Comparison of ENCODE assay signal across 10 mouse cellular contexts in the genomic region with DNA sequence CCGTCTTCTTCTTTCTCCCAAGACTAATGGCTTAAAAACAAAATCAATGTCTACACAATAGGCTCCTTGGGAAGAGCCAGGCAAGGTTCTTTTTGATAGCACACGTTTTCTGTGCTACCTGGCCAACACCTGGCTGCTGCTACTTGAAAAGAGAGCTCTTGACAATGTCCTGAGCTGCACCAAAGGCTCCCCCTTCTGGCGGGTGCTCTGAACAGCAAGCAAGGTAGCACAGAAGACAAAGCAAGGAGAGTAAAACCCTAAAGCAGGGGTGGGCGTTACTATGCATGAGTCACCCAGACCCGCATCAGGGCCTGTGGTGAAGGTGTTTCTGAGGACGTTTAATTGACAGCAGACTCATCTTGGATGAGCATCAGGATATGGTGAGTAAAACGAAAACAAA. TPM values are rescaled to one million over a fixed set of nuclear protein-coding genes. Genes with fewer than 3 reads are reported as not detected.
DNase-seq lines count a peak whose midpoint lies in the region; ATAC-seq and TF ChIP-seq lines count a peak whose summit lies in the region.
"Had no signal": no experiment of that assay in that cellular context is flagged by ENCODE, and none has a peak within 500 bp of the region (broad histone marks: within the 10 kb centered on the region; RNA-seq: fewer than 3 reads in every experiment).

No protein-coding gene starts in this region.

- H3K9me3 ChIP-seq in forebrain, postnatal 0 days (ENCODE audit: low read length), result no peaks in the 10 kb centered on the region
- H3K9me3 ChIP-seq in forebrain, embryonic 15.5 days, result no peaks in the 10 kb centered on the region
- H3K9me3 ChIP-seq in midbrain, postnatal 0 days (ENCODE audit: low read length), result no peaks in the 10 kb centered on the region
- H3K9me3 ChIP-seq in midbrain, embryonic 11.5 days (ENCODE audit: control insufficient read depth, low read length), result no peaks in the 10 kb centered on the region
- H3K9me3 ChIP-seq in limb, embryonic 11.5 days (ENCODE audit: control insufficient read depth, low read length), result no peaks in the 10 kb centered on the region
- H3K9me3 ChIP-seq: neural tube, embryonic 12.5 days had no signal

- DNase-seq in forebrain, postnatal 0 days, result no peak
- DNase-seq in midbrain, postnatal 0 days (ENCODE audit: low spot score), result no peak
- DNase-seq in midbrain, embryonic 11.5 days (ENCODE audit: low spot score, missing footprints), result no peak
- DNase-seq in limb, embryonic 11.5 days (ENCODE audit: low spot score), result peak; percentile 56
- DNase-seq in thymus, postnatal 0 days (ENCODE audit: low spot score), result peak; percentile 52
- no peak for DNase-seq in urinary bladder, postnatal 36 days (ENCODE audit: low spot score in 2 of 2)

- 48% methylated on average over 7 of the region's 7 CpGs for WGBS in forebrain, postnatal 0 days
- 44% methylated on average over 7 of the region's 7 CpGs for WGBS in forebrain, embryonic 15.5 days
- 41% methylated on average over 7 of the region's 7 CpGs for WGBS in midbrain, postnatal 0 days
- WGBS in midbrain, embryonic 11.5 days, result 47% methylated on average over 7 of the region's 7 CpGs
- 53% methylated on average over 7 of the region's 7 CpGs for WGBS in bone marrow, adult 2 months
- 42% methylated on average over 7 of the region's 7 CpGs for WGBS in limb, embryonic 11.5 days

- no peak overlapping the region for H3K9ac ChIP-seq in forebrain, postnatal 0 days
- no peak overlapping the region for H3K9ac ChIP-seq in forebrain, embryonic 15.5 days (replicated peaks)
- H3K9ac ChIP-seq in midbrain, postnatal 0 days (replicated peaks; ENCODE audit: low read length, poor library complexity, severe bottlenecking), result no peak overlapping the region
- no peak overlapping the region for H3K9ac ChIP-seq in midbrain, embryonic 11.5 days (ENCODE audit: low read length)
- H3K9ac ChIP-seq in limb, embryonic 11.5 days (ENCODE audit: low read length), result no peak overlapping the region
- H3K9ac ChIP-seq: neural tube, embryonic 12.5 days had no signal

- H3K36me3 ChIP-seq in forebrain, postnatal 0 days (ENCODE audit: insufficient read depth), result no peaks in the 10 kb centered on the region
- H3K36me3 ChIP-seq in forebrain, embryonic 15.5 days, result no peaks in the 10 kb centered on the region
- H3K36me3 ChIP-seq in midbrain, postnatal 0 days (ENCODE audit: insufficient read depth, low read length), result no peaks in the 10 kb centered on the region
- H3K36me3 ChIP-seq in midbrain, embryonic 11.5 days (ENCODE audit: control insufficient read depth, insufficient read depth, low read length), result no peaks in the 10 kb centered on the region
- no peaks in the 10 kb centered on the region for H3K36me3 ChIP-seq in limb, embryonic 11.5 days (ENCODE audit: control insufficient read depth, insufficient read depth, low read length)
- H3K36me3 ChIP-seq: neural tube, embryonic 12.5 days had no signal

- peak; percentile 36; the same call in 1 of the 2 replicates for TF ChIP-seq CTCF in forebrain, postnatal 0 days (IDR thresholded peaks at IDR 0.05; ENCODE audit: low read depth)
- TF ChIP-seq CTCF in midbrain, postnatal 0 days (IDR thresholded peaks at IDR 0.05), result peak; percentile 49
- TF ChIP-seq CTCF in bone marrow, adult 2 months (IDR thresholded peaks at IDR 0.05; ENCODE audit: control insufficient read depth, insufficient read depth, low read length), result peak; percentile 58

- H3K4me1 ChIP-seq in forebrain, postnatal 0 days (ENCODE audit: insufficient read depth), result no peaks in the 10 kb centered on the region
- H3K4me1 ChIP-seq in forebrain, embryonic 15.5 days, result no peaks in the 10 kb centered on the region
- no peaks in the 10 kb centered on the region for H3K4me1 ChIP-seq in midbrain, postnatal 0 days (ENCODE audit: insufficient read depth, low read length)
- no peaks in the 10 kb centered on the region for H3K4me1 ChIP-seq in midbrain, embryonic 11.5 days (ENCODE audit: control insufficient read depth, insufficient read depth, low read length)
- H3K4me1 ChIP-seq in bone marrow, adult 2 months (ENCODE audit: control insufficient read depth, insufficient read depth, low read length), result no peaks in the 10 kb centered on the region
- no peaks in the 10 kb centered on the region for H3K4me1 ChIP-seq in limb, embryonic 11.5 days (ENCODE audit: control insufficient read depth, insufficient read depth, low read length)
- H3K4me1 ChIP-seq: neural tube, embryonic 12.5 days had no signal

- H3K4me3 ChIP-seq in forebrain, postnatal 0 days (ENCODE audit: low read depth, low read length), result no peak overlapping the region
- H3K4me3 ChIP-seq in forebrain, embryonic 15.5 days, result no peak overlapping the region
- no peak overlapping the region for H3K4me3 ChIP-seq in midbrain, postnatal 0 days (ENCODE audit: low read depth, low read length)
- no peak overlapping the region for H3K4me3 ChIP-seq in midbrain, embryonic 11.5 days (ENCODE audit: low read depth, low read length)
- no peak overlapping the region for H3K4me3 ChIP-seq in bone marrow, adult 2 months (replicated peaks; ENCODE audit: control insufficient read depth, low read depth, low read length)
- no peak overlapping the region for H3K4me3 ChIP-seq in limb, embryonic 11.5 days (ENCODE audit: low read depth, low read length)
- H3K4me3 ChIP-seq: neural tube, embryonic 12.5 days had no signal

- no peaks in the 10 kb centered on the region for H3K27me3 ChIP-seq in forebrain, postnatal 0 days (ENCODE audit: insufficient read depth, low read length)
- no peaks in the 10 kb centered on the region for H3K27me3 ChIP-seq in forebrain, embryonic 15.5 days
- H3K27me3 ChIP-seq in midbrain, postnatal 0 days (ENCODE audit: insufficient read depth, low read length), result no peaks in the 10 kb centered on the region
- H3K27me3 ChIP-seq in midbrain, embryonic 11.5 days (ENCODE audit: control insufficient read depth, insufficient read depth, low read length), result no peaks in the 10 kb centered on the region
- H3K27me3 ChIP-seq in limb, embryonic 11.5 days (ENCODE audit: control insufficient read depth, insufficient read depth, low read length), result no peaks in the 10 kb centered on the region
- H3K27me3 ChIP-seq: neural tube, embryonic 12.5 days had no signal

- ATAC-seq in forebrain, postnatal 0 days, result no peak
- ATAC-seq in forebrain, embryonic 15.5 days (replicated peaks), result no peak
- ATAC-seq in midbrain, postnatal 0 days (ENCODE audit: low FRiP score), result no peak
- ATAC-seq in midbrain, embryonic 11.5 days (ENCODE audit: low FRiP score), result no peak
- no peak for ATAC-seq in limb, embryonic 11.5 days (ENCODE audit: insufficient number of reproducible peaks, low FRiP score, low TSS enrichment, low read depth)

- TF ChIP-seq POLR2A in bone marrow, adult 2 months (IDR thresholded peaks at IDR 0.05; ENCODE audit: borderline replicate concordance, control insufficient read depth, low read depth, low read length), result no peak

- H3K4me2 ChIP-seq in forebrain, postnatal 0 days (ENCODE audit: low read depth), result no peak overlapping the region
- H3K4me2 ChIP-seq in forebrain, embryonic 15.5 days (replicated peaks), result no peak overlapping the region
- no peak overlapping the region for H3K4me2 ChIP-seq in midbrain, postnatal 0 days (ENCODE audit: low read depth, low read length, poor library complexity, severe bottlenecking)
- H3K4me2 ChIP-seq in midbrain, embryonic 11.5 days, result no peak overlapping the region
- no peak overlapping the region for H3K4me2 ChIP-seq in limb, embryonic 11.5 days (ENCODE audit: low read depth, severe bottlenecking)
- H3K4me2 ChIP-seq: neural tube, embryonic 12.5 days had no signal

- H3K27ac ChIP-seq in forebrain, postnatal 0 days (ENCODE audit: low read depth, low read length), result no peak overlapping the region
- H3K27ac ChIP-seq in forebrain, embryonic 15.5 days (replicated peaks), result no peak overlapping the region
- H3K27ac ChIP-seq in midbrain, postnatal 0 days (ENCODE audit: low read depth, low read length), result no peak overlapping the region
- no peak overlapping the region for H3K27ac ChIP-seq in midbrain, embryonic 11.5 days (ENCODE audit: low read depth, low read length)
- H3K27ac ChIP-seq in bone marrow, adult 2 months (ENCODE audit: control insufficient read depth, insufficient read depth, low read depth, low read length, poor library complexity), result no peak overlapping the region
- H3K27ac ChIP-seq in limb, embryonic 11.5 days (replicated peaks; ENCODE audit: low read depth, low read length), result no peak overlapping the region
- H3K27ac ChIP-seq: neural tube, embryonic 12.5 days had no signal

RNA-seq across cellular contexts. Expression of a gene that starts 49.5 kb away (rescaled TPM):
- 0.08 and 0.10 TPM in 2 replicates for total RNA-seq in forebrain, postnatal 0 days (2014; rRNA removed)
- polyA plus RNA-seq in forebrain, postnatal 0 days (2015; fragmentation: Nextera tagmentation; extraction: Ambion mirVana), result 0.15 and 0.16 TPM in 2 replicates
- 0.19 and 0.20 TPM in 2 replicates for polyA plus RNA-seq in forebrain, embryonic 15.5 days (2015; fragmentation: Nextera tagmentation; extraction: Ambion mirVana)
- total RNA-seq in midbrain, postnatal 0 days (2014; rRNA removed), result not detected in 2 replicates
- not detected in 2 replicates for polyA plus RNA-seq in midbrain, postnatal 0 days (2015; fragmentation: Nextera tagmentation; extraction: Ambion mirVana)
- polyA plus RNA-seq in midbrain, embryonic 11.5 days (2014; fragmentation: Nextera tagmentation; extraction: Ambion mirVana), result not detected in 2 replicates
- polyA plus RNA-seq in bone marrow, adult 2 months (2011; ENCODE audit: insufficient read depth, insufficient read length, low replicate concordance, missing spikeins), result not detected in 2 replicates
- 0.03 TPM in 1 of 2 replicates, not detected in the other for polyA plus RNA-seq in limb, embryonic 11.5 days (2014; fragmentation: Nextera tagmentation; extraction: Ambion mirVana)
- polyA plus RNA-seq in thymus, postnatal 0 days (2015; fragmentation: Nextera tagmentation; extraction: Ambion mirVana), result not detected in 2 replicates
- total RNA-seq: layer of hippocampus, adult 18-20 months had no signal

RNA-seq across cellular contexts. Expression of a gene that starts 56.7 kb away (rescaled TPM):
- total RNA-seq in forebrain, postnatal 0 days (2014; rRNA removed), result 0.46 and 0.57 TPM in 2 replicates
- 0.05 and 0.21 TPM in 2 replicates for polyA plus RNA-seq in forebrain, postnatal 0 days (2015; fragmentation: Nextera tagmentation; extraction: Ambion mirVana)
- 0.18 and 0.22 TPM in 2 replicates for polyA plus RNA-seq in forebrain, embryonic 15.5 days (2015; fragmentation: Nextera tagmentation; extraction: Ambion mirVana)
- total RNA-seq in midbrain, postnatal 0 days (2014; rRNA removed), result 0.47 and 0.60 TPM in 2 replicates
- 0.27 and 0.35 TPM in 2 replicates for polyA plus RNA-seq in midbrain, postnatal 0 days (2015; fragmentation: Nextera tagmentation; extraction: Ambion mirVana)
- 0.23 TPM in 2 replicates for polyA plus RNA-seq in midbrain, embryonic 11.5 days (2014; fragmentation: Nextera tagmentation; extraction: Ambion mirVana)
- not detected in 2 replicates for polyA plus RNA-seq in bone marrow, adult 2 months (2011; ENCODE audit: insufficient read depth, insufficient read length, low replicate concordance, missing spikeins)
- polyA plus RNA-seq in limb, embryonic 11.5 days (2014; fragmentation: Nextera tagmentation; extraction: Ambion mirVana), result 0.87 and 1.0 TPM in 2 replicates
- polyA plus RNA-seq in thymus, postnatal 0 days (2015; fragmentation: Nextera tagmentation; extraction: Ambion mirVana), result 0.12 and 0.13 TPM in 2 replicates
- total RNA-seq: layer of hippocampus, adult 18-20 months had no signal

Comparison
In these comparisons a context has a peak if more than half of its experiments do, and no peak if none do; other contexts are left out.
1. DNase-seq: peak in limb, embryonic 11.5 days (single experiment) and thymus, postnatal 0 days (single experiment); none in forebrain, postnatal 0 days (single experiment), midbrain, postnatal 0 days (single experiment), midbrain, embryonic 11.5 days (single experiment) and urinary bladder, postnatal 36 days (0 of 2).
2. Peak in every context shown above with its lines, with median percentiles within 50 percentile points of each other: CTCF ChIP-seq.